Mouse (Mus musculus) liver, adult 2 months (tissue): ENCODE data around the gene Pitpnb.

Source experiments
- CTCF ChIP-seq: fragments of 200-500 bp; IDR thresholded peaks from 2 replicates; pipeline ENCODE4 v1.5.1; 2011; ENCODE audit warnings: low read depth, low read length, control low read depth
- POLR2A ChIP-seq: fragments of 200-500 bp; IDR thresholded peaks from 2 replicates; pipeline ENCODE4 v1.6.1; 2011; ENCODE audit warnings: low read length, control low read depth; ENCODE audit not compliant: insufficient read depth; ENCODE audit errors: extremely low read depth

GRCm38 (mm10) chr5:111297801-111298200 lies 32.8 kb upstream of the Pitpnb start:
- no peak for TF ChIP-seq CTCF
- TF ChIP-seq POLR2A = no peak
